Mouse (Mus musculus) gastrocnemius, postnatal 4 days (tissue): ENCODE data around the gene Rbm14. TPM values are rescaled to one million over a fixed set of nuclear protein-coding genes. Genes with fewer than 3 reads are reported as not detected.
A peak's percentile ranks its signal among the peaks of the same experiment; 100 is the strongest.

ENCODE experiments used
- DNase-seq, 2 experiments: peaks; one replicate each; pipeline ENCODE4 v3.0.0; 2021 to 2022; ENCODE audit warnings: low spot score in 2 of 2, mixed read lengths in 2 of 2
- total RNA-seq, 2 experiments: library from RNA; stranded (reverse); gene quantifications; 2 replicates each; pipeline ENCODE4 v1.2.3; 2021

Gene Rbm14
- total RNA-seq, 2 experiments from 2014 or later: 33.6 to 46.1 TPM

DNA sequence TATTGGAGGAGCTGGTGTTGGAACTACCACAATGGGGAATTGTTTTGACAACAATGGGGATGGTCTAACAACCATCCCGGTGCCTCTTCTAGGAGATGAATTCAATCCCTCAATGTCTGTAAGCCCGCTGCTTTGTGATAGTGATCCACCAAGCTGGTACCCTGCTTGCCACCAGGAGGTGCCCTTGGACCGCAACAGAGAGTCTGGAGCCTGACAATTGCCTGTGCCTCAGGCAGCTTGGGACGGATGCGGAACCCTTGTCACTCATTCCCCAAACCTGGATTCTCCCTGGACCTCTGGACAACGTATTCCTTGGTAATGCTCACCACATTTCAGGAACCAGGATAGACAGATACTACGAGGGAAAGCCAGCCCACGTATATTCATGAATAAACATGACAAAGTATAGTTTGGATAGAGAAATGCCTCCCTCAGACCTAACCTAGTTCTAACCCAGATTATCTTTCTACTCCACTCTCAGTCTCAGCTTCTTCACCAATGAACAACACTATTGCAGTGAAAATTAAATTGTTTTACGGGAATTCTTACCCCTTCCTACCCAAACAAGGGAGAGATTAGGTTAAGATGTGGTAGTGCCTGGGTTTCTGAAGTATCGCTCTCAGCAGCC is 55.8 kb downstream of the Rbm14 start:
- DNase-seq: peak; percentile 70 to 87

Other genes starting within 250 kb of the Rbm14 start
- 10 to 100 TPM; 11.4 to 13.0 TPM for gene Lrfn4, start 196.0 kb downstream of the Rbm14 start, total RNA-seq
- 10 to 100 TPM; 14.3 to 15.8 TPM for gene Rce1, start 186.0 kb downstream of the Rbm14 start, total RNA-seq
- not detected for gene Gm960, start 113.0 kb downstream of the Rbm14 start, total RNA-seq
- gene Sptbn2, start 100.5 kb downstream of the Rbm14 start, total RNA-seq: under 1 TPM; 0.18 to 0.39 TPM
- 1 to 10 TPM; 7.4 TPM for gene Rbm4b, start 55.1 kb downstream of the Rbm14 start, total RNA-seq
- gene Rbm4, start 17.7 kb downstream of the Rbm14 start, total RNA-seq: 10 to 100 TPM; 53.3 to 68.4 TPM
- gene Gm21992, start within 50 bp of the Rbm14 start, total RNA-seq: 10 to 100 TPM; 15.4 to 22.9 TPM
- gene Ccs, start 27.7 kb upstream of the Rbm14 start, total RNA-seq: 10 to 100 TPM; 40.7 to 44.0 TPM
- gene Ccdc87, start 27.7 kb upstream of the Rbm14 start, total RNA-seq: under 1 TPM in 1 of 2 experiments, not detected in 1; 0.07 TPM
- gene Ctsf, start 43.5 kb upstream of the Rbm14 start, total RNA-seq: 10 to 100 TPM; 38.9 to 40.9 TPM
- gene Actn3, start 66.3 kb upstream of the Rbm14 start, total RNA-seq: 1,000 to 10,000 TPM; 1,624 to 1,725 TPM
- 1 to 10 TPM; 6.3 to 7.1 TPM for gene Zdhhc24, start 67.0 kb upstream of the Rbm14 start, total RNA-seq
- 1 to 10 TPM; 3.3 to 4.2 TPM for gene Bbs1, start 95.0 kb upstream of the Rbm14 start, total RNA-seq
- 10 to 100 TPM; 53.2 to 58.1 TPM for gene Dpp3, start 116.7 kb upstream of the Rbm14 start, total RNA-seq
- gene Peli3, start 131.5 kb upstream of the Rbm14 start, total RNA-seq: 1 to 10 TPM; 1.7 to 2.2 TPM
- 10 to 100 TPM; 54.4 to 60.4 TPM for gene Mrpl11, start 150.5 kb upstream of the Rbm14 start, total RNA-seq
- under 1 TPM; 0.10 to 0.20 TPM for gene Npas4, start 178.7 kb upstream of the Rbm14 start, total RNA-seq
- 1 to 10 TPM; 8.7 to 9.2 TPM for gene Slc29a2, start 212.2 kb upstream of the Rbm14 start, total RNA-seq
- 10 to 100 TPM; 28.5 to 31.4 TPM for gene B4gat1, start 227.2 kb upstream of the Rbm14 start, total RNA-seq
- under 1 TPM in 1 of 2 experiments, not detected in 1; 0.29 TPM for gene AC124502.3, start 227.3 kb upstream of the Rbm14 start, total RNA-seq
- gene Brms1, start 229.7 kb upstream of the Rbm14 start, total RNA-seq: 10 to 100 TPM; 18.3 to 19.6 TPM
- 1 to 10 TPM; 3.4 to 3.5 TPM for gene Rin1, start 238.8 kb upstream of the Rbm14 start, total RNA-seq